Mouse (Mus musculus): ENCODE measurements at regions not wholly inside any gene's neighbourhood (a gene's known extent, or its start where the extent isn't known, plus 50 kb on each side); places are given as distances from the start of the nearest gene placed in this dataset.
A peak's percentile ranks its signal among the peaks of the same experiment; 100 is the strongest.

- no peak for DNase-seq (ENCODE audit: low read depth, low spot score)
Measured at GRCm38 (mm10) chr11:35065959-35066414, 55.0 kb upstream of the Slit3 start.

GRCm38 (mm10) chr11:35057791-35058190 is 63.2 kb upstream of the Slit3 start:
- no peak for DNase-seq (ENCODE audit: low read depth, low spot score)

- peak; percentile 67 for DNase-seq (ENCODE audit: low read depth, low spot score)
Measured at GRCm38 (mm10) chr11:35055496-35056125, 65.4 kb upstream of the Slit3 start.

- DNase-seq (ENCODE audit: low read depth, low spot score) = no peak
Measured at GRCm38 (mm10) chr11:35053613-35053950, 67.4 kb upstream of the Slit3 start.

GRCm38 (mm10) chr11:35052856-35053612 is 68.0 kb upstream of the Slit3 start:
- DNase-seq (ENCODE audit: low read depth, low spot score) = no peak

- DNase-seq (ENCODE audit: low read depth, low spot score) = no peak
Measured at GRCm38 (mm10) chr11:35049663-35050215, 71.3 kb upstream of the Slit3 start.

GRCm38 (mm10) chr11:35044659-35045058 is 76.4 kb upstream of the Slit3 start:
- DNase-seq (ENCODE audit: low read depth, low spot score) = no peak

- DNase-seq (ENCODE audit: low read depth, low spot score) = no peak
Measured at GRCm38 (mm10) chr11:35024448-35024847, 96.6 kb upstream of the Slit3 start.

GRCm38 (mm10) chr11:35023813-35024212 is 97.2 kb upstream of the Slit3 start:
- no peak for DNase-seq (ENCODE audit: low read depth, low spot score)

GRCm38 (mm10) chr11:35021990-35022625 is 98.9 kb upstream of the Slit3 start:
- DNase-seq (ENCODE audit: low read depth, low spot score) = no peak

GRCm38 (mm10) chr11:35016998-35017397 is 104.0 kb upstream of the Slit3 start:
- DNase-seq (ENCODE audit: low read depth, low spot score) = no peak

GRCm38 (mm10) chr11:35011521-35012476 is 109.2 kb upstream of the Slit3 start:
- no peak for DNase-seq (ENCODE audit: low read depth, low spot score)

- DNase-seq (ENCODE audit: low read depth, low spot score) = no peak
Measured at GRCm38 (mm10) chr11:35006773-35007567, 114.1 kb upstream of the Slit3 start.

- DNase-seq (ENCODE audit: low read depth, low spot score) = no peak
Measured at GRCm38 (mm10) chr11:35005143-35005542, 115.9 kb upstream of the Slit3 start.

- no peak for DNase-seq (ENCODE audit: low read depth, low spot score)
Measured at GRCm38 (mm10) chr11:35004431-35004830, 116.6 kb upstream of the Slit3 start.

- DNase-seq (ENCODE audit: low read depth, low spot score) = no peak
Measured at GRCm38 (mm10) chr11:35003956-35004355, 117.1 kb upstream of the Slit3 start.

- no peak for DNase-seq (ENCODE audit: low read depth, low spot score)
Measured at GRCm38 (mm10) chr11:34997906-34998305, 123.1 kb upstream of the Slit3 start.

GRCm38 (mm10) chr11:34995515-34995914 is 125.5 kb upstream of the Slit3 start:
- no peak for DNase-seq (ENCODE audit: low read depth, low spot score)

- DNase-seq (ENCODE audit: low read depth, low spot score) = peak; percentile 27
Measured at GRCm38 (mm10) chr11:34982775-34983457, 138.1 kb upstream of the Slit3 start.

- DNase-seq (ENCODE audit: low read depth, low spot score) = no peak
Measured at GRCm38 (mm10) chr11:34980210-34980609, 140.8 kb upstream of the Slit3 start.
